ENCODE assay signal across 8 mouse cellular contexts in genomic region chr4:70220277-70221180, GRCm38 (mm10).
DNase-seq lines count a peak whose midpoint lies in the region; ATAC-seq lines count a peak whose summit lies in the region.
"Had no signal": no experiment of that assay in that cellular context is flagged by ENCODE, and none has a peak within 500 bp of the region (broad histone marks: within the 10 kb centered on the region; RNA-seq: fewer than 3 reads in every experiment).

No protein-coding gene starts in this region.

- intact Hi-C loops in heart, postnatal 36 days (cut with DNase I) = loop anchor here (5.0 kb wide), 1 partner anchor 37 kb away; no protein-coding TSS in a partner anchor

- no peak overlapping the region for H3K9ac ChIP-seq in midbrain, embryonic 13.5 days (replicated peaks)
- H3K9ac ChIP-seq in midbrain, embryonic 15.5 days = no peak overlapping the region
- H3K9ac ChIP-seq in forebrain, embryonic 15.5 days (replicated peaks) = no peak overlapping the region
- H3K9ac ChIP-seq in stomach, embryonic 15.5 days = no peak overlapping the region
- H3K9ac ChIP-seq: liver, embryonic 13.5 days had no signal

- H3K9me3 ChIP-seq in midbrain, embryonic 13.5 days = no peaks in the 10 kb centered on the region
- H3K9me3 ChIP-seq in midbrain, embryonic 15.5 days = no peaks in the 10 kb centered on the region
- no peaks in the 10 kb centered on the region for H3K9me3 ChIP-seq in forebrain, embryonic 15.5 days
- no peaks in the 10 kb centered on the region for H3K9me3 ChIP-seq in stomach, embryonic 15.5 days
- H3K9me3 ChIP-seq: liver, embryonic 13.5 days had no signal

- H3K27me3 ChIP-seq in midbrain, embryonic 13.5 days = no peaks in the 10 kb centered on the region
- no peaks in the 10 kb centered on the region for H3K27me3 ChIP-seq in midbrain, embryonic 15.5 days (replicated peaks)
- H3K27me3 ChIP-seq in forebrain, embryonic 15.5 days = no peaks in the 10 kb centered on the region
- no peaks in the 10 kb centered on the region for H3K27me3 ChIP-seq in stomach, embryonic 15.5 days (replicated peaks)
- H3K27me3 ChIP-seq: liver, embryonic 13.5 days had no signal

- DNase-seq in heart, postnatal 36 days = peak; percentile 47 to 52
- DNase-seq in left cerebral cortex, adult 18-20 months (ENCODE audit: low spot score in 2 of 2) = peak; percentile 49 to 57
- DNase-seq in thymus, postnatal 36 days = no peak
- DNase-seq: liver, embryonic 13.5 days had no signal

- peak; percentile 35; the same call in 1 of the 2 replicates for ATAC-seq in midbrain, embryonic 13.5 days
- no peak for ATAC-seq in midbrain, embryonic 15.5 days (replicated peaks)
- ATAC-seq in forebrain, embryonic 15.5 days (replicated peaks) = peak; percentile 49; the same call in 1 of the 2 replicates
- peak; percentile 30; the same call in 1 of the 2 replicates for ATAC-seq in stomach, embryonic 15.5 days (ENCODE audit: insufficient read depth, low FRiP score, low read depth)

- H3K4me1 ChIP-seq in midbrain, embryonic 13.5 days (replicated peaks) = no peaks in the 10 kb centered on the region
- H3K4me1 ChIP-seq in midbrain, embryonic 15.5 days = no peaks in the 10 kb centered on the region
- H3K4me1 ChIP-seq in forebrain, embryonic 15.5 days = peaks cover 10% of the 10 kb centered on the region
- H3K4me1 ChIP-seq in stomach, embryonic 15.5 days = no peaks in the 10 kb centered on the region

- no peak overlapping the region for H3K27ac ChIP-seq in midbrain, embryonic 13.5 days
- H3K27ac ChIP-seq in midbrain, embryonic 15.5 days = no peak overlapping the region
- peak overlapping the region; percentile 53; the same call in 1 of the 2 replicates for H3K27ac ChIP-seq in forebrain, embryonic 15.5 days (replicated peaks)
- H3K27ac ChIP-seq in stomach, embryonic 15.5 days = no peak overlapping the region
- H3K27ac ChIP-seq: liver, embryonic 13.5 days had no signal

- peaks cover 46% of the 10 kb centered on the region for H3K36me3 ChIP-seq in midbrain, embryonic 13.5 days
- peaks cover 12% of the 10 kb centered on the region; the same call in 1 of the 2 replicates for H3K36me3 ChIP-seq in midbrain, embryonic 15.5 days (replicated peaks)
- peaks cover 11% of the 10 kb centered on the region; the same call in 1 of the 2 replicates for H3K36me3 ChIP-seq in forebrain, embryonic 15.5 days
- no peaks in the 10 kb centered on the region for H3K36me3 ChIP-seq in stomach, embryonic 15.5 days

- no peak overlapping the region for H3K4me3 ChIP-seq in midbrain, embryonic 13.5 days (replicated peaks)
- H3K4me3 ChIP-seq in midbrain, embryonic 15.5 days = no peak overlapping the region
- H3K4me3 ChIP-seq in forebrain, embryonic 15.5 days = no peak overlapping the region
- H3K4me3 ChIP-seq in stomach, embryonic 15.5 days (replicated peaks) = no peak overlapping the region
- H3K4me3 ChIP-seq: liver, embryonic 13.5 days had no signal

- WGBS in midbrain, embryonic 13.5 days = 71% methylated on average over 8 of the region's 10 CpGs
- WGBS in midbrain, embryonic 15.5 days = 70% methylated on average over 10 of the region's 10 CpGs
- WGBS in forebrain, embryonic 15.5 days = 58% methylated on average over 10 of the region's 10 CpGs
- 64% methylated on average over 10 of the region's 10 CpGs for WGBS in stomach, embryonic 15.5 days

- no peak overlapping the region for H3K4me2 ChIP-seq in midbrain, embryonic 13.5 days (replicated peaks)
- H3K4me2 ChIP-seq in midbrain, embryonic 15.5 days = no peak overlapping the region
- no peak overlapping the region for H3K4me2 ChIP-seq in forebrain, embryonic 15.5 days (replicated peaks)
- H3K4me2 ChIP-seq in stomach, embryonic 15.5 days = no peak overlapping the region
- H3K4me2 ChIP-seq: liver, embryonic 13.5 days had no signal

Comparison
In these comparisons a context has a peak if more than half of its experiments do, and no peak if none do; other contexts are left out.
1. DNase-seq: peak in heart, postnatal 36 days (2 of 2) and left cerebral cortex, adult 18-20 months (2 of 2); none in thymus, postnatal 36 days (0 of 2).